Mouse (Mus musculus) ES-Bruce4 (cell line): ENCODE data around the gene Srl. TPM values are rescaled to one million over a fixed set of nuclear protein-coding genes. Genes with fewer than 3 reads are reported as not detected.

Experiments used
- H3K27ac ChIP-seq: 2 replicates; pipeline ENCODE4 v1.5.1; 2012; ENCODE audit warnings: low read length, inconsistent platforms; ENCODE audit not compliant: insufficient read depth
- H3K27me3 ChIP-seq: 2 replicates; pipeline ENCODE4 v1.6.1; 2012; ENCODE audit warnings: mild to moderate bottlenecking, low read length, inconsistent platforms; ENCODE audit not compliant: control insufficient read depth, poor library complexity, insufficient read depth, severe bottlenecking
- H3K36me3 ChIP-seq: 2 replicates; pipeline ENCODE4 v1.6.1; 2012; ENCODE audit warnings: inconsistent platforms, mild to moderate bottlenecking, low read length, moderate library complexity; ENCODE audit not compliant: control insufficient read depth, poor library complexity, insufficient read depth, severe bottlenecking
- H3K4me1 ChIP-seq: one replicate; pipeline ENCODE4 v1.8.1; 2011; ENCODE audit warnings: low read length; ENCODE audit not compliant: control insufficient read depth, insufficient read depth
- H3K4me3 ChIP-seq: 2 replicates; pipeline ENCODE4 v1.5.1; 2011; ENCODE audit warnings: low read depth, mild to moderate bottlenecking, low read length
- H3K9ac ChIP-seq: 2 replicates; pipeline ENCODE4 v1.6.1; 2012; ENCODE audit warnings: low read depth, mild to moderate bottlenecking, inconsistent platforms; ENCODE audit not compliant: poor library complexity, severe bottlenecking
- H3K9me3 ChIP-seq: replicated peaks from 2 replicates; pipeline ENCODE4 v1.6.1; 2012; ENCODE audit warnings: mild to moderate bottlenecking, low read length, inconsistent platforms; ENCODE audit not compliant: control insufficient read depth, poor library complexity, insufficient read depth, severe bottlenecking
- CTCF ChIP-seq: IDR thresholded peaks from one replicate; pipeline ENCODE4 v1.8.1; 2011; ENCODE audit warnings: low read depth, low read length
- EP300 ChIP-seq: IDR thresholded peaks from 2 replicates; pipeline ENCODE4 v1.6.1; 2011; ENCODE audit warnings: low read depth, low read length; ENCODE audit not compliant: insufficient read depth
- POLR2A ChIP-seq: IDR thresholded peaks from one replicate; pipeline ENCODE4 v1.8.1; 2011; ENCODE audit warnings: low read length; ENCODE audit not compliant: insufficient read depth
- polyA plus RNA-seq: library from polyadenylated mRNA; stranded (reverse); fragments of >200 nt; gene quantifications from 2 replicates; pipeline ENCODE4 v1.2.4, GENCODE M21; 2011; ENCODE audit warnings: low read depth; ENCODE audit not compliant: missing spikeins, insufficient read depth, insufficient read length

The Srl gene
- polyA plus RNA-seq, 1 experiment = 30.0 TPM

DNA sequence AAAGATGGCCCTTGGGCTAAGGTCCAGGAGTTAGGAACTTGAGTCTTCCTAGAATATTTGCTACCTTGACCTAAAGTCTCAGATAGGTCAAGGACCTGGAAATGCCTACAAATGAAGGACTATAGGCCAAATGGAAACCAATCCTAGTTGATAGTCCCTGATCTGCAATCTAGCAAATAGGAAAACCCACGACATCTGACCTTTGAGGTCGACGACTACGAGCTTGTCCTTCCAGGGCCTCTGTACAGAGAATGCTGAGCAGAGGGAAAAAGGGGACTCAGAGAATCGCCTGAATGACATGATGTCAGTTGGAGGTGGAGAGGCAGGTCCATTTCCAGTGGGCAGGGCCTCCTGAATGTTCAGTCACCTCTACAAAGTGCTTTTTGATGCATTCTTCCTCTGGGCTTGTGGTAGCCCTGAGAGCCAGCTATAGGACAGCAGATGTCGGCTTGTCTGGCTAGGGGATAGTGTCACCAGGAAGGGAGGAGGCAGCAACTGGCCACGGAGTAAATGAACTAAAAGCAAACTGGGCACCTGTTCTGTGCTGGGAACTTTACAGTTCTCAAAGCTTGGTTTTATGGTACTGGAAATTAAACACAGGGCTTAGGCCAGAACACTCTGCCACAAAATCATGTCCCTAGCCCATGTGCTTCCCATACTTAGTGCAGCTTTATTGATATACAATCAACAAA lies 18.2 kb downstream of the Srl start:
- H3K9ac ChIP-seq = no peak overlapping the region

DNA sequence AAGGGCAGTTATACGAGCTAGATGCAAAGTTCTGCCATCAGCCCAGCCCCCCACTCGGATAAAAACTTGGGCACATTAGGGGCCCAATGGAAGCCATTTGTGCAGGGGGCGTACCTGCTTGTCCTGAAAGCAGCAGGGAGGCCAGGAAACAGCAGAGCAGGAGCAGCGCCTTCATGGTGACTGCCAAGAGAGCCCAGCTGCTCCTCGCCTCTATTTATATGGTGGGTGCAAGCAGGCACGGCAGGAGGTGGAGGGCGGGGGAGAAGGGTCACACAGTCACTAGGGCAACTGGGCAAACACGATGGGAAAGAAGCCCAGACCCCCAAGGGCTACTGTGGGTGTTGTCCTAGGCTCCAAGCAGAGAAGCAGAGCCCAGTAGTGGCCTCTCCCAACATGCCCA lies 18.7 kb downstream of the Srl start:
- H3K9me3 ChIP-seq = no peaks in the 10 kb centered on the region; the same call in 1 of the 2 replicates
- H3K4me1 ChIP-seq = peaks cover 3% of the 10 kb centered on the region
- H3K27ac ChIP-seq = no peak overlapping the region
- no peak overlapping the region for H3K4me3 ChIP-seq
- H3K27me3 ChIP-seq = no peaks in the 10 kb centered on the region
- TF ChIP-seq CTCF (no peak), EP300 (no peak), POLR2A (no peak)
- H3K9ac ChIP-seq = no peak overlapping the region
- H3K36me3 ChIP-seq = no peaks in the 10 kb centered on the region

More for the DNA sequence above, 18.2 kb downstream of the Srl start:
- TF ChIP-seq POLR2A (no peak), EP300 (no peak), CTCF (no peak)
- Histone ChIP-seq H3K36me3 (no peaks in the 10 kb centered on the region), H3K27ac (no peak overlapping the region), H3K4me3 (no peak overlapping the region), H3K4me1 (peaks cover 3% of the 10 kb centered on the region), H3K9me3 (no peaks in the 10 kb centered on the region; the same call in 1 of the 2 replicates), H3K27me3 (no peaks in the 10 kb centered on the region)

DNA sequence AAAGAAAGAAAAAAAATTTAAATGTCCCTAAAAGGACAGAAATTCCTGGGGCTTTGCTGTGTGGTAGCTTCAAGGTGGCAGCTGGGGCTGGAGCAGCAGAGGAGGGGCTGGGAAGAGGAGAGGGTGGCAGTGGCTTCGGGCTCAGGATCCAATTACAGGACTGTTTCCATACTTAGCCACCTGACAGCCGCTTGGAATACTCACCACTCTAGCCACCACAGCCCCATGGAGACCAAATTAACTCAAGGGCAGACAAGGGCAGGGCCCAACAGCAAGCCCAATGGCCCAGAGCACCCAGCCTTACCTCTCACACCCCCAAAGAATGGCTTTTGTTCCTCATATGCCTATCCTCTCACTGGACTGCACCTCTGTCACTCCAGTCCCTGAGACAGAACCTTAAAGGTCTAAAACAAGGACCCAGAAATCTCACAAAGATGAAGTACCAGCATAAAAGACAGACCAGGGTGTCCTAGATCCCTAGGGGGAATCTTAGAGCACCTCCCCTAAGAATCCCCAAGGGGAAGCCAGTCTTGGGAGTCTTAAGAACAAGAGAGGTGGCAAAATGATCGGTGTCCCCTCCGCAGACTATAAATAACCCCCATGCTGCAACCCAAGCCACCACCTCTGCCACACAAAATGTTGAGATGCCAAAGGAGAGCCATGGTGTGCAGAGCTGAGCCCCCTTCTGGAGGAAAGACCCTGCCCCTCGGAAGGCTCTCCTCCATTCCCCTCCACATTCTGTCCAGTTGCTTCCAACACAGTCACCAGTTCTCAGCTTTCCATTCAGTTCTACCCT lies 19.7 kb downstream of the Srl start:
- H3K36me3 ChIP-seq = no peaks in the 10 kb centered on the region
- H3K4me1 ChIP-seq = peaks cover 3% of the 10 kb centered on the region
- H3K9me3 ChIP-seq = no peaks in the 10 kb centered on the region; the same call in 1 of the 2 replicates
- H3K27me3 ChIP-seq = no peaks in the 10 kb centered on the region
- H3K4me3 ChIP-seq = no peak overlapping the region
- no peak overlapping the region for H3K27ac ChIP-seq
- no peak overlapping the region for H3K9ac ChIP-seq
- TF ChIP-seq CTCF = no peak
- TF ChIP-seq POLR2A = no peak
- TF ChIP-seq EP300 = no peak

DNA sequence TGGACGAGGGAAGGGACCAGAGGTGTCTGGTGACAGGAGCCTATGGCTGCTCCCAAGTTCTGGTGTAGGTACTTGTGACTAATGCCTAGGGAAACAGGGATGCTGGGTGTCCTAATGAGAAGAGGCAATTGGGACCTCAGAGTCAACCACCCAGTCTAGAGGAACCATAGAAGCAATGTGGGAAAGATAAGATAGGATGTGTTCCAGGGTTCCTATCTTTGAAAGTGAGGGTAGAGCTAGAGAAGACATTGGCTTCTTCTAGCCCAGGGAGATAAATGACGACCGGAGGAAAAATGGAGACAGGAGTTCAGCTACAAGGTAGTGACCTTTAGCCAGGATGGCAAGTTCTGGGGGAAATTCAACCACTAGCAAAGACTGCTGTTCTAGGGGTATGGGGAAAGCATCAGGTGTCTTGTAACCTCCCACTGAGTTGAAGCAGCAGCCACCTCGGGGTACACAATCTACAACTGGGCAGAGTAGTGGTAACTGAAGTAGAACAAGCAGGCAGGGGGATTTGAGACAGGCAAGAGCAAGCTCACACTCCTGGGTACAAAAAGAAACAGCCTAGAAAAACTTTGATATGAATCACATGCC lies 20.4 kb downstream of the Srl start:
- Histone ChIP-seq H3K4me1 (peaks cover 3% of the 10 kb centered on the region), H3K4me3 (no peak overlapping the region), H3K9ac (no peak overlapping the region), H3K9me3 (no peaks in the 10 kb centered on the region; the same call in 1 of the 2 replicates), H3K27ac (no peak overlapping the region), H3K27me3 (no peaks in the 10 kb centered on the region), H3K36me3 (no peaks in the 10 kb centered on the region)
- TF ChIP-seq EP300 = no peak
- TF ChIP-seq CTCF = no peak
- TF ChIP-seq POLR2A = no peak

DNA sequence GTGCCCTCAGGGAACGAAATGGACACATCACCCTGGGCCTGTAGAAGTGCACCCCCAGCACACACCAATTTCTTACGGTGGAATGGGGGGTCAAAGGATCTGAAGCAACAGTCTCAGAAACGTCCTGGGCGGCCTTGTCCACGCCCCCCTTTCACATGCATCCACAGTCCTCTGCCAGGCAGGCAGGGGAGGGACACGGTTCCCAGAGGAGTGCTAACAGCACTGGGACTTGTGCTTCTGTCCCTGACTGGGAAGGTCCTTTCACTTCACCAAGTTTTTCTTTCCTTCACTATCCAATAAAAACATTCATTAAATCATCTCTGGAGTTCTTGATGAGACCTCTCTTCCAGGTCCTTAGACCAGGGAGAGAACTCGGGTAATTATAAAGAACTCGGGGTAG lies 20.9 kb downstream of the Srl start:
- no peaks in the 10 kb centered on the region for H3K9me3 ChIP-seq
- no peaks in the 10 kb centered on the region for H3K36me3 ChIP-seq
- TF ChIP-seq CTCF (no peak), EP300 (no peak), POLR2A (no peak)
- no peaks in the 10 kb centered on the region for H3K27me3 ChIP-seq
- no peak overlapping the region for H3K27ac ChIP-seq
- no peak overlapping the region for H3K4me3 ChIP-seq
- no peak overlapping the region for H3K9ac ChIP-seq
- H3K4me1 ChIP-seq = peaks cover 3% of the 10 kb centered on the region

DNA sequence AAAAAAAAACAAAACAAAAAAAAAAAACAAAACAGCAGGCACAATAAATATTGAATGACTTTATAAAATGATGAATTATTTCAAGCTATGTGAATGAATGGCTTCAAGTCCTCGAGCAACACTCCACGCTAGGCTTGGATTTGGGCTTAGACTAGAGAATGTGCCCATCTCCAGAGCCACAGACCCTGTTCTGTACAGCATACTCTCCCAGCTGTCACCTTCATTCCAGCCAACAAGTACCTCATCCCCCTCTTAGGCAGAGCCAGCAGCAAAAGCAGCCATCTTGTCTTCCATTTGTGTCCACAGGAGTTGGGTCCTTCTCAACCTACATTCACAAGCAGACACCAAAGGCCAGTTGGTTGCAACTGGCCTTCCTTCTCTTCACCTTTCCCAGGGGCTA lies 21.8 kb downstream of the Srl start:
- H3K9ac ChIP-seq = no peak overlapping the region
- peaks cover 3% of the 10 kb centered on the region for H3K4me1 ChIP-seq
- no peaks in the 10 kb centered on the region for H3K9me3 ChIP-seq
- no peaks in the 10 kb centered on the region for H3K36me3 ChIP-seq
- no peak overlapping the region for H3K27ac ChIP-seq
- no peaks in the 10 kb centered on the region for H3K27me3 ChIP-seq
- no peak overlapping the region for H3K4me3 ChIP-seq
- no peak for TF ChIP-seq EP300
- no peak for TF ChIP-seq CTCF
- no peak for TF ChIP-seq POLR2A
